17 mouse cellular contexts compared by ENCODE assay signal in genomic region chr5:123093077-123093633, GRCm38 (mm10). TPM values are rescaled to one million over a fixed set of nuclear protein-coding genes. Genes with fewer than 3 reads are reported as not detected.
A peak's percentile ranks its signal among the peaks of the same experiment; 100 is the strongest.
DNase-seq lines count a peak whose midpoint lies in the region; ATAC-seq and TF ChIP-seq lines count a peak whose summit lies in the region.
"Had no signal": no experiment of that assay in that cellular context is flagged by ENCODE, and none has a peak within 500 bp of the region (broad histone marks: within the 10 kb centered on the region; RNA-seq: fewer than 3 reads in every experiment).

No protein-coding gene starts in this region.

- H3K4me3 ChIP-seq in intestine, embryonic 15.5 days (replicated peaks) = no peak overlapping the region
- no peak overlapping the region for H3K4me3 ChIP-seq in intestine, embryonic 16.5 days (ENCODE audit: low read length)
- no peak overlapping the region for H3K4me3 ChIP-seq in stomach, embryonic 14.5 days (ENCODE audit: low read depth, low read length)
- H3K4me3 ChIP-seq in stomach, postnatal 0 days (ENCODE audit: low read depth, low read length) = no peak overlapping the region
- peak overlapping the region; percentile 2 to 28; a peak in 3 of 4 replicates for H3K4me3 ChIP-seq in liver, embryonic 14.5 days (ENCODE audit: insufficient read depth in 1 of 2, low read depth in 2 of 2, low read length in 2 of 2)
- H3K4me3 ChIP-seq in limb, embryonic 10.5 days = no peak overlapping the region
- H3K4me3 ChIP-seq: embryonic facial prominence, embryonic 12.5 days; forebrain, embryonic 15.5 days; midbrain, embryonic 13.5 days had no signal

- no peaks in the 10 kb centered on the region for H3K27me3 ChIP-seq in intestine, embryonic 15.5 days (replicated peaks)
- no peaks in the 10 kb centered on the region for H3K27me3 ChIP-seq in intestine, embryonic 16.5 days (replicated peaks; ENCODE audit: control insufficient read depth, insufficient read depth, low read length)
- no peaks in the 10 kb centered on the region for H3K27me3 ChIP-seq in stomach, embryonic 14.5 days (ENCODE audit: control insufficient read depth, insufficient read depth, low read length)
- no peaks in the 10 kb centered on the region for H3K27me3 ChIP-seq in stomach, postnatal 0 days (ENCODE audit: control insufficient read depth, insufficient read depth, low read length)
- H3K27me3 ChIP-seq in liver, embryonic 14.5 days (ENCODE audit: control insufficient read depth, insufficient read depth, low read length) = no peaks in the 10 kb centered on the region
- no peaks in the 10 kb centered on the region for H3K27me3 ChIP-seq in limb, embryonic 10.5 days (ENCODE audit: low read depth, poor library complexity, severe bottlenecking)
- H3K27me3 ChIP-seq: embryonic facial prominence, embryonic 12.5 days; forebrain, embryonic 15.5 days; midbrain, embryonic 13.5 days had no signal

- TF ChIP-seq CTCF in stomach, postnatal 0 days (IDR thresholded peaks at IDR 0.05; ENCODE audit: low read depth) = no peak
- TF ChIP-seq CTCF in liver, embryonic 14.5 days (IDR thresholded peaks at IDR 0.05; ENCODE audit: low read depth) = no peak

- no peak overlapping the region for H3K4me2 ChIP-seq in intestine, embryonic 15.5 days (replicated peaks)
- no peak overlapping the region for H3K4me2 ChIP-seq in intestine, embryonic 16.5 days (ENCODE audit: low read depth, low read length)
- H3K4me2 ChIP-seq in stomach, embryonic 14.5 days (replicated peaks; ENCODE audit: low read depth, low read length) = no peak overlapping the region
- no peak overlapping the region for H3K4me2 ChIP-seq in stomach, postnatal 0 days (replicated peaks; ENCODE audit: low read depth)
- H3K4me2 ChIP-seq in liver, embryonic 14.5 days (ENCODE audit: low read depth) = peak overlapping the region; percentile 65
- H3K4me2 ChIP-seq: embryonic facial prominence, embryonic 12.5 days; forebrain, embryonic 15.5 days; midbrain, embryonic 13.5 days had no signal

- TF ChIP-seq EP300 in stomach, postnatal 0 days (optimal IDR thresholded peaks at IDR 0.05) = no peak
- peak; percentile 85 for TF ChIP-seq EP300 in liver, embryonic 14.5 days (IDR thresholded peaks at IDR 0.05; ENCODE audit: low read depth)

- WGBS in intestine, embryonic 15.5 days = 64% methylated on average over 14 of the region's 14 CpGs
- 63% methylated on average over 14 of the region's 14 CpGs for WGBS in intestine, embryonic 16.5 days
- 68% methylated on average over 14 of the region's 14 CpGs for WGBS in stomach, embryonic 14.5 days
- WGBS in stomach, postnatal 0 days = 58% methylated on average over 14 of the region's 14 CpGs
- 32% methylated on average over 14 of the region's 14 CpGs for WGBS in liver, embryonic 14.5 days (ENCODE audit: insufficient replicate concordance)
- 85% methylated on average over 14 of the region's 14 CpGs for WGBS in limb, embryonic 10.5 days

- H3K9ac ChIP-seq in intestine, embryonic 15.5 days = no peak overlapping the region
- H3K9ac ChIP-seq in intestine, embryonic 16.5 days (ENCODE audit: low read depth, low read length) = no peak overlapping the region
- no peak overlapping the region for H3K9ac ChIP-seq in stomach, embryonic 14.5 days (replicated peaks; ENCODE audit: low read depth, low read length)
- H3K9ac ChIP-seq in stomach, postnatal 0 days (ENCODE audit: low read length) = no peak overlapping the region
- peak overlapping the region; percentile 52 for H3K9ac ChIP-seq in liver, embryonic 14.5 days (replicated peaks)
- H3K9ac ChIP-seq: embryonic facial prominence, embryonic 12.5 days; forebrain, embryonic 15.5 days; midbrain, embryonic 13.5 days had no signal

- H3K36me3 ChIP-seq in intestine, embryonic 15.5 days = no peaks in the 10 kb centered on the region
- H3K36me3 ChIP-seq in intestine, embryonic 16.5 days (ENCODE audit: control insufficient read depth, insufficient read depth, low read length) = no peaks in the 10 kb centered on the region
- H3K36me3 ChIP-seq in stomach, embryonic 14.5 days (ENCODE audit: control insufficient read depth, insufficient read depth, low read length) = no peaks in the 10 kb centered on the region
- no peaks in the 10 kb centered on the region for H3K36me3 ChIP-seq in stomach, postnatal 0 days (ENCODE audit: control insufficient read depth, insufficient read depth, low read length)
- H3K36me3 ChIP-seq in liver, embryonic 14.5 days (replicated peaks; ENCODE audit: control insufficient read depth, insufficient read depth, low read depth) = peaks cover 11% of the 10 kb centered on the region
- peaks cover 1% of the 10 kb centered on the region; the same call in 1 of the 2 replicates for H3K36me3 ChIP-seq in limb, embryonic 10.5 days
- H3K36me3 ChIP-seq: embryonic facial prominence, embryonic 12.5 days; forebrain, embryonic 15.5 days; midbrain, embryonic 13.5 days had no signal

- DNase-seq in stomach, postnatal 0 days (ENCODE audit: low spot score) = no peak
- DNase-seq in liver, embryonic 14.5 days (ENCODE audit: low read depth in 3 of 3, low spot score in 3 of 3) = peak; percentile 82 to 87 (median 83)
- no peak for DNase-seq in frontal cortex, postnatal 25 days (ENCODE audit: low spot score in 2 of 2)
- DNase-seq in limb, embryonic 10.5 days (ENCODE audit: low spot score) = no peak
- DNase-seq: cerebellum, adult 9-10 months; gastrocnemius, postnatal 25 days; layer of hippocampus, adult 9-11 months; right cerebral cortex, adult 18-20 months had no signal

- no peaks in the 10 kb centered on the region for H3K4me1 ChIP-seq in intestine, embryonic 15.5 days (replicated peaks)
- H3K4me1 ChIP-seq in intestine, embryonic 16.5 days (ENCODE audit: control insufficient read depth, insufficient read depth, low read length) = no peaks in the 10 kb centered on the region
- H3K4me1 ChIP-seq in stomach, embryonic 14.5 days (ENCODE audit: control insufficient read depth, insufficient read depth, low read length) = no peaks in the 10 kb centered on the region
- H3K4me1 ChIP-seq in stomach, postnatal 0 days (replicated peaks; ENCODE audit: control insufficient read depth, insufficient read depth) = no peaks in the 10 kb centered on the region
- H3K4me1 ChIP-seq in liver, embryonic 14.5 days (replicated peaks; ENCODE audit: control insufficient read depth in 2 of 2, insufficient read depth in 2 of 2, low read length in 1 of 2) = peaks cover 58 to 70% of the 10 kb centered on the region in 2 experiments
- H3K4me1 ChIP-seq in limb, embryonic 10.5 days = 0 out of 2 replicates have a peak, but pooled peaks cover 4% of the 10 kb centered on the region
- H3K4me1 ChIP-seq: embryonic facial prominence, embryonic 12.5 days; forebrain, embryonic 15.5 days had no signal

- ATAC-seq in intestine, embryonic 15.5 days = peak; percentile 56; the same call in 1 of the 2 replicates
- no peak for ATAC-seq in intestine, embryonic 16.5 days
- peak; percentile 49; the same call in 1 of the 2 replicates for ATAC-seq in stomach, embryonic 14.5 days (ENCODE audit: insufficient number of reproducible peaks, insufficient read depth, low FRiP score, low read depth)
- no peak for ATAC-seq in stomach, postnatal 0 days (ENCODE audit: low FRiP score, low TSS enrichment)
- ATAC-seq in liver, embryonic 14.5 days (ENCODE audit: insufficient read depth) = peak; percentile 74
- ATAC-seq in activated CD4-positive, CD25-positive, alpha-beta regulatory T cell, adult 4 months = no peak
- ATAC-seq: forebrain, embryonic 15.5 days; intestine, postnatal 0 days; midbrain, embryonic 13.5 days had no signal

- no peak overlapping the region for H3K27ac ChIP-seq in intestine, embryonic 15.5 days
- H3K27ac ChIP-seq in intestine, embryonic 16.5 days (ENCODE audit: low read length) = no peak overlapping the region
- no peak overlapping the region for H3K27ac ChIP-seq in stomach, embryonic 14.5 days (ENCODE audit: low read length)
- no peak overlapping the region for H3K27ac ChIP-seq in stomach, postnatal 0 days (replicated peaks)
- H3K27ac ChIP-seq in liver, embryonic 14.5 days = peak overlapping the region; percentile 96
- no peak overlapping the region for H3K27ac ChIP-seq in limb, embryonic 10.5 days
- H3K27ac ChIP-seq: embryonic facial prominence, embryonic 12.5 days; forebrain, embryonic 15.5 days; midbrain, embryonic 13.5 days had no signal

- H3K9me3 ChIP-seq in intestine, embryonic 15.5 days = no peaks in the 10 kb centered on the region
- no peaks in the 10 kb centered on the region for H3K9me3 ChIP-seq in intestine, embryonic 16.5 days (ENCODE audit: control insufficient read depth, low read length)
- H3K9me3 ChIP-seq in stomach, embryonic 14.5 days (ENCODE audit: control insufficient read depth, low read depth, low read length) = no peaks in the 10 kb centered on the region
- no peaks in the 10 kb centered on the region for H3K9me3 ChIP-seq in stomach, postnatal 0 days (ENCODE audit: control insufficient read depth, low read length)
- no peaks in the 10 kb centered on the region for H3K9me3 ChIP-seq in liver, embryonic 14.5 days (ENCODE audit: control insufficient read depth, low read length)
- H3K9me3 ChIP-seq in limb, embryonic 10.5 days (replicated peaks) = no peaks in the 10 kb centered on the region
- H3K9me3 ChIP-seq: embryonic facial prominence, embryonic 12.5 days; forebrain, embryonic 15.5 days; midbrain, embryonic 13.5 days had no signal

RNA-seq across cellular contexts. Expression of gene Tmem120b, which starts 24.9 kb away (rescaled TPM):
- polyA plus RNA-seq in intestine, embryonic 15.5 days (2015; fragmentation: Nextera tagmentation; extraction: Ambion mirVana) = 8.4 and 10.1 TPM in 2 replicates
- polyA plus RNA-seq in intestine, embryonic 16.5 days (2015; fragmentation: Nextera tagmentation; extraction: Ambion mirVana) = 10.4 and 10.9 TPM in 2 replicates
- 9.0 and 9.3 TPM in 2 replicates for polyA plus RNA-seq in stomach, embryonic 14.5 days (2014; fragmentation: Nextera tagmentation; extraction: Ambion mirVana)
- polyA plus RNA-seq in stomach, postnatal 0 days (2015; fragmentation: Nextera tagmentation; extraction: Ambion mirVana) = 8.0 and 9.1 TPM in 2 replicates
- 17.7 and 19.0 TPM in 2 replicates for polyA plus RNA-seq in liver, embryonic 14.5 days (2012; rRNA removed)
- polyA plus RNA-seq in liver, embryonic 14.5 days (2014; fragmentation: Nextera tagmentation; extraction: Ambion mirVana) = 18.0 and 18.1 TPM in 2 replicates
- polyA plus RNA-seq in limb, embryonic 10.5 days (2016; fragmentation: Nextera tagmentation; extraction: Ambion mirVana) = 9.7 and 12.4 TPM in 2 replicates
- polyA plus RNA-seq in activated CD4-positive, CD25-positive, alpha-beta regulatory T cell, adult 4 months (2017; shearing (Covaris generic)) = 1 to 10 TPM; 2.2 to 2.3 TPM

RNA-seq across cellular contexts. Expression of gene Rhof, which starts 39.3 kb away (rescaled TPM):
- polyA plus RNA-seq in intestine, embryonic 15.5 days (2015; fragmentation: Nextera tagmentation; extraction: Ambion mirVana) = 1.7 and 2.3 TPM in 2 replicates
- polyA plus RNA-seq in intestine, embryonic 16.5 days (2015; fragmentation: Nextera tagmentation; extraction: Ambion mirVana) = 2.5 and 2.8 TPM in 2 replicates
- 2.0 and 2.3 TPM in 2 replicates for polyA plus RNA-seq in stomach, embryonic 14.5 days (2014; fragmentation: Nextera tagmentation; extraction: Ambion mirVana)
- 18.6 and 22.3 TPM in 2 replicates for polyA plus RNA-seq in stomach, postnatal 0 days (2015; fragmentation: Nextera tagmentation; extraction: Ambion mirVana)
- polyA plus RNA-seq in liver, embryonic 14.5 days (2012; rRNA removed) = 1.8 and 2.1 TPM in 2 replicates
- polyA plus RNA-seq in liver, embryonic 14.5 days (2014; fragmentation: Nextera tagmentation; extraction: Ambion mirVana) = 2.5 and 2.6 TPM in 2 replicates
- 1.8 and 2.0 TPM in 2 replicates for polyA plus RNA-seq in limb, embryonic 10.5 days (2016; fragmentation: Nextera tagmentation; extraction: Ambion mirVana)
- 10 to 100 TPM; 54.3 to 75.1 TPM for polyA plus RNA-seq in activated CD4-positive, CD25-positive, alpha-beta regulatory T cell, adult 4 months (2017; shearing (Covaris generic))

RNA-seq across cellular contexts. Expression of gene Morn3, which starts 46.3 kb away (rescaled TPM):
- polyA plus RNA-seq in intestine, embryonic 15.5 days (2015; fragmentation: Nextera tagmentation; extraction: Ambion mirVana) = 0.45 TPM in 1 of 2 replicates, not detected in the other
- 0.57 TPM in 1 of 2 replicates, not detected in the other for polyA plus RNA-seq in intestine, embryonic 16.5 days (2015; fragmentation: Nextera tagmentation; extraction: Ambion mirVana)
- polyA plus RNA-seq in stomach, embryonic 14.5 days (2014; fragmentation: Nextera tagmentation; extraction: Ambion mirVana) = not detected in 2 replicates
- 0.41 TPM in 1 of 2 replicates, not detected in the other for polyA plus RNA-seq in stomach, postnatal 0 days (2015; fragmentation: Nextera tagmentation; extraction: Ambion mirVana)
- polyA plus RNA-seq in liver, embryonic 14.5 days (2012; rRNA removed) = not detected in 2 replicates
- polyA plus RNA-seq in liver, embryonic 14.5 days (2014; fragmentation: Nextera tagmentation; extraction: Ambion mirVana) = not detected in 2 replicates
- polyA plus RNA-seq in limb, embryonic 10.5 days (2016; fragmentation: Nextera tagmentation; extraction: Ambion mirVana) = not detected in 2 replicates
- polyA plus RNA-seq in activated CD4-positive, CD25-positive, alpha-beta regulatory T cell, adult 4 months (2017; shearing (Covaris generic)) = 1 to 10 TPM; 3.2 to 4.9 TPM
- polyA plus RNA-seq: embryonic facial prominence, embryonic 12.5 days; intestine, postnatal 0 days; neural tube, embryonic 11.5 days had no signal

RNA-seq across cellular contexts. Expression of gene Setd1b, which starts 48.8 kb away (rescaled TPM):
- 7.6 and 8.4 TPM in 2 replicates for polyA plus RNA-seq in intestine, embryonic 15.5 days (2015; fragmentation: Nextera tagmentation; extraction: Ambion mirVana)
- polyA plus RNA-seq in intestine, embryonic 16.5 days (2015; fragmentation: Nextera tagmentation; extraction: Ambion mirVana) = 6.6 and 6.9 TPM in 2 replicates
- polyA plus RNA-seq in stomach, embryonic 14.5 days (2014; fragmentation: Nextera tagmentation; extraction: Ambion mirVana) = 12.9 and 14.3 TPM in 2 replicates
- polyA plus RNA-seq in stomach, postnatal 0 days (2015; fragmentation: Nextera tagmentation; extraction: Ambion mirVana) = 4.5 and 4.7 TPM in 2 replicates
- 2.3 and 2.7 TPM in 2 replicates for polyA plus RNA-seq in liver, embryonic 14.5 days (2012; rRNA removed)
- 3.3 and 4.3 TPM in 2 replicates for polyA plus RNA-seq in liver, embryonic 14.5 days (2014; fragmentation: Nextera tagmentation; extraction: Ambion mirVana)
- 9.4 and 10.6 TPM in 2 replicates for polyA plus RNA-seq in limb, embryonic 10.5 days (2016; fragmentation: Nextera tagmentation; extraction: Ambion mirVana)
- 10 to 100 TPM; 12.5 to 12.9 TPM for polyA plus RNA-seq in activated CD4-positive, CD25-positive, alpha-beta regulatory T cell, adult 4 months (2017; shearing (Covaris generic))

Comparison
In these comparisons a context has a peak if more than half of its experiments do, and no peak if none do; other contexts are left out.
1. ATAC-seq: peak in intestine, embryonic 15.5 days (single experiment), stomach, embryonic 14.5 days (single experiment) and liver, embryonic 14.5 days (single experiment); none in intestine, embryonic 16.5 days (single experiment), stomach, postnatal 0 days (single experiment) and activated CD4-positive, CD25-positive, alpha-beta regulatory T cell, adult 4 months (single experiment).
2. H3K4me3 ChIP-seq: peak in liver, embryonic 14.5 days (2 of 2); none in intestine, embryonic 15.5 days (single experiment), intestine, embryonic 16.5 days (single experiment), stomach, embryonic 14.5 days (single experiment), stomach, postnatal 0 days (single experiment) and limb, embryonic 10.5 days (single experiment).
3. DNase-seq: peak in liver, embryonic 14.5 days (3 of 3); none in stomach, postnatal 0 days (single experiment), frontal cortex, postnatal 25 days (0 of 2) and limb, embryonic 10.5 days (single experiment).